Mouse (Mus musculus) neutrophil, adult 5-6 weeks (primary cell): Measurements from ENCODE around the gene Naif1. TPM values are rescaled to one million over a fixed set of nuclear protein-coding genes. Genes with fewer than 3 reads are reported as not detected.
"Not testable (repeated sequence)": the region's sequence is repeated elsewhere in the genome, so short reads cannot be mapped to it uniquely, and the experiment has no call there.

Experiments used
- ATAC-seq: fragments of 151-379, 151-347 bp; 2 replicates; pipeline ENCODE4 v1.8.0; 2017; ENCODE audit warnings: mild to moderate bottlenecking, moderate TSS enrichment; ENCODE audit not compliant: insufficient number of reproducible peaks, poor library complexity, low FRiP score, severe bottlenecking; ENCODE audit errors: extremely low read depth
- total RNA-seq: library from RNA; stranded (forward); fragments of 200-1000 nt; gene quantifications from 2 replicates; pipeline ENCODE4 v1.2.3, GENCODE M21; 2017

Naif1 gene
- total RNA-seq, 1 experiment from 2014 or later: 6.1 TPM

- peak; percentile 70 for ATAC-seq
Measured at GRCm38 (mm10) chr2:32450881-32451844, 906 bp downstream of the Naif1 start, which contains the start of gene Slc25a25. Slc25a25 (minus strand) TSS chr2:32451445.

- ATAC-seq: peak; percentile 85
Measured at GRCm38 (mm10) chr2:32451870-32452372, 1.7 kb downstream of the Naif1 start.

GRCm38 (mm10) chr2:32452441-32452971 lies 2.2 kb downstream of the Naif1 start:
- ATAC-seq: peak; percentile 8

GRCm38 (mm10) chr2:32453641-32454303 lies 3.5 kb downstream of the Naif1 start:
- no peak for ATAC-seq

- ATAC-seq: no peak
Measured at GRCm38 (mm10) chr2:32454633-32455032, 4.4 kb downstream of the Naif1 start.

- ATAC-seq: no peak
Measured at GRCm38 (mm10) chr2:32455101-32455500, 4.8 kb downstream of the Naif1 start.

- no peak for ATAC-seq
Measured at GRCm38 (mm10) chr2:32458300-32458699, 8.0 kb downstream of the Naif1 start.

GRCm38 (mm10) chr2:32459657-32460056 lies 9.4 kb downstream of the Naif1 start:
- ATAC-seq: no peak

- ATAC-seq: no peak
Measured at GRCm38 (mm10) chr2:32463773-32464172, 13.5 kb downstream of the Naif1 start.

- ATAC-seq: no peak
Measured at GRCm38 (mm10) chr2:32464212-32464891, 14.1 kb downstream of the Naif1 start.

- ATAC-seq: no peak
Measured at GRCm38 (mm10) chr2:32471001-32471680, 20.9 kb downstream of the Naif1 start.

GRCm38 (mm10) chr2:32471681-32472061 lies 21.4 kb downstream of the Naif1 start:
- ATAC-seq: no peak

- not testable (repeated sequence) for ATAC-seq
Measured at GRCm38 (mm10) chr2:32475361-32475760, 25.1 kb downstream of the Naif1 start.

GRCm38 (mm10) chr2:32482351-32482750 lies 32.1 kb downstream of the Naif1 start:
- ATAC-seq: no peak

GRCm38 (mm10) chr2:32483179-32483875 lies 33.1 kb downstream of the Naif1 start:
- ATAC-seq: no peak

GRCm38 (mm10) chr2:32484933-32485332 lies 34.7 kb downstream of the Naif1 start:
- ATAC-seq: no peak

- ATAC-seq: no peak
Measured at GRCm38 (mm10) chr2:32485751-32486150, 35.5 kb downstream of the Naif1 start.

GRCm38 (mm10) chr2:32486155-32486554 lies 35.9 kb downstream of the Naif1 start:
- ATAC-seq: no peak
